Mouse (Mus musculus) lung, embryonic 16.5 days (tissue): Measurements from ENCODE around the gene Hmcn1. TPM values are rescaled to one million over a fixed set of nuclear protein-coding genes. Genes with fewer than 3 reads are reported as not detected.
A peak's percentile ranks its signal among the peaks of the same experiment; 100 is the strongest.

Source experiments
- ATAC-seq: fragments of 200-750 bp; cut with Nextera tagmentation; 2 replicates; pipeline ENCODE4 v1.8.0; 2017; ENCODE audit warnings: low read depth, mild to moderate bottlenecking, moderate library complexity
- H3K27ac ChIP-seq: fragments of 300-500 bp; sonication (generic); 2 replicates; pipeline ENCODE4 v1.5.1; 2014; ENCODE audit warnings: mild to moderate bottlenecking, control low read depth, low read length
- H3K27me3 ChIP-seq: fragments of 300-500 bp; sonication (generic); 2 replicates; pipeline ENCODE4 v1.6.1; 2014; ENCODE audit warnings: low read depth, low read length, mixed read lengths; ENCODE audit not compliant: control insufficient read depth, insufficient read depth
- H3K36me3 ChIP-seq: fragments of 300-500 bp; sonication (generic); 2 replicates; pipeline ENCODE4 v1.6.1; 2014; ENCODE audit warnings: low read length; ENCODE audit not compliant: control insufficient read depth, insufficient read depth
- H3K4me1 ChIP-seq: fragments of 300-500 bp; sonication (generic); replicated peaks from 2 replicates; pipeline ENCODE4 v1.6.1; 2014; ENCODE audit warnings: low read length, mixed read lengths; ENCODE audit not compliant: control insufficient read depth, insufficient read depth
- H3K4me2 ChIP-seq: fragments of 300-500 bp; sonication (generic); 2 replicates; pipeline ENCODE4 v1.6.1; 2014; ENCODE audit warnings: low read depth, low read length, control low read depth
- H3K4me3 ChIP-seq: fragments of 300-500 bp; sonication (generic); 2 replicates; pipeline ENCODE4 v1.5.1; 2014; ENCODE audit warnings: mild to moderate bottlenecking, low read length, control low read depth
- H3K9ac ChIP-seq: fragments of 300-500 bp; sonication (generic); 2 replicates; pipeline ENCODE4 v1.6.1; 2014; ENCODE audit warnings: low read length, control low read depth
- H3K9me3 ChIP-seq: fragments of 300-500 bp; sonication (generic); 2 replicates; pipeline ENCODE4 v1.6.1; 2016; ENCODE audit warnings: low read length; ENCODE audit not compliant: control insufficient read depth
- WGBS: fragments of 180-500 bp; shearing (Covaris S2); extraction: QIAGEN DNeasy Blood & Tissue Kit; methylation state at CpG from one replicate; pipeline ENCODE4 v1.1.7; 2014; 5-methylcytosine and 5-hydroxymethylcytosine counted together
- polyA plus RNA-seq: library from polyadenylated mRNA; unstranded; fragments of >200 nt; fragmentation: Nextera tagmentation; extraction: Ambion mirVana; gene quantifications from 2 replicates; pipeline ENCODE4 v1.2.1, GENCODE M21; 2015

The Hmcn1 gene
- polyA plus RNA-seq, 1 experiment from 2014 or later: 12.0 TPM

DNA sequence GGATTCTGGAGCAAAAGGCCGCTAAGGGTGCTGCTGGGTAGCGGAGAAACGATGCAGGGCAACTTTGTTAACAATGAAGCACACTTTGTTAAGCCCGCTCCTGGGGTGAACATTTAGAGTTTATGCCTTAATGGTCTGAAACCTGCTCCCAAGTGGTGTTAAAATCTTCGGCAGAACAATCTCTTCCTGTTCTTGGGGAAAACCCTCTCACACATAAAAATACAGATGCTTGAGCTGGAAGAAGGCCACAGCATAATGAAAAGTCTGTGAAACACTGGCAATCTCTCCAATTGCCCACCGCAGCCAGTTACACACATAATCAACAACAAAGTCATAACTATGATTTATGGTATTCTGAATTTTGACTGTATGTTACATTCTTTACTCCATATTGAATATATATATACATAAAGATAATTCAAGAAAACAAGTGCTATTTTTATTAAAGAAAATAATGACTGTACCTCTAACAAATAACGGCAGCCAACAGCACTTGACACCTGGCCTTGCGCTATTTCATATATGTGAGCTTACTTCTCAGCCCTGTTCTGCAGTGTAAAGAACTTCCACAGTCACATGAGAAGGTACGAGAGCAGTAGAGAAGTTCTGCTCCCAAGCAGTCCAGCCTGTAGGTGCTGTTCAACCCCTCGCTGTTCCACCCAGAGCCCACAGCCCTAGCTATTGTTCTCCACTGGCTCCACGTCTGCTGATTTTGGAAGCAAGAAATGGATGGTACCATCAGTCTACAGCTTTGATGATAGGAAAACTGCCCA, 177.0 kb downstream of the Hmcn1 start:
- 87% methylated on average over 11 of the region's 11 CpGs for WGBS

DNA sequence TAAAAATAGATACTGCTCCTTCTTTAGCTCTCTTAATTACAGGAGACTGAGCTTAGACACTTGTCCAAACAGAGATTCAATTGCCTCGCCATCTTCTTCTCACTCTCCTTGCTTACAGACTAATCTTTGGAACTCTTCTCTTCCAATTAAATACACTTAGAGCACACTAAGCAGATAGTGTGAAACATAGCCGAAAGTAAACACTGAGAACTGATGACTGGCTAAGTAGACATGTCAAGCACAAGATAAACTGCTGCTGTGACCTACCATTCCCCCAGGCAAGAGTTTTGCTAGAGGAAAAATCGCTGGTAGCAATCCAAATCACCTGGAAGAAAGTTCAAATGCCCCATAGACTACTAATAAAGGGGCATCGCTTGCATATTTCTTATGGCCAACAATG, 178.3 kb downstream of the Hmcn1 start:
- Histone ChIP-seq H3K4me3 (no peak overlapping the region), H3K4me2 (no peak overlapping the region), H3K9ac (no peak overlapping the region), H3K36me3 (no peaks in the 10 kb centered on the region), H3K4me1 (no peaks in the 10 kb centered on the region), H3K27me3 (no peaks in the 10 kb centered on the region), H3K27ac (no peak overlapping the region), H3K9me3 (no peaks in the 10 kb centered on the region)
- no peak for ATAC-seq
- WGBS: 35% methylated on average over 4 of the region's 4 CpGs

More for the DNA sequence above, 177.0 kb downstream of the Hmcn1 start:
- Histone ChIP-seq H3K9ac (no peak overlapping the region), H3K4me2 (no peak overlapping the region), H3K27me3 (no peaks in the 10 kb centered on the region), H3K4me1 (no peaks in the 10 kb centered on the region), H3K9me3 (no peaks in the 10 kb centered on the region), H3K4me3 (no peak overlapping the region), H3K36me3 (no peaks in the 10 kb centered on the region), H3K27ac (no peak overlapping the region)
- ATAC-seq: no peak

DNA sequence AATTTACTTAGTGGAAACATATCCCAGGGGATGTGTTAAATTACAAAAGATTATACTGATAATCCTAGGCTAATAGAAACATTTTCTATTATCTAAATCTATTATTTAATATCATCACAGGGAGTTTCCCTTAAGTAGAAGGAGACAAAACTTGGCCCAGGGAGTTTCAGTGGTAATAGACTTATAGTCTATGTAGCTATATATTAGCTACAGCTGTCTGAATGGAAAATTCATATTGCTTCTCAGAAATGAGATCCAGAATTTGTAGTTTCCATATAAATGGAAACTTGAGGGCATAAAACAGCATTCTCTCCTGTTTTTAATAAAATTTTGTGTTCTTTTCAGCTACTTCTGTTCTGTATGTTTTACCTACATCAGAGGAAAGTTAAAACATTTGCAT, 179.9 kb downstream of the Hmcn1 start:
- Histone ChIP-seq H3K36me3 (no peaks in the 10 kb centered on the region), H3K4me2 (no peak overlapping the region), H3K4me1 (no peaks in the 10 kb centered on the region), H3K27ac (no peak overlapping the region), H3K9ac (no peak overlapping the region), H3K9me3 (no peaks in the 10 kb centered on the region), H3K4me3 (no peak overlapping the region), H3K27me3 (no peaks in the 10 kb centered on the region)
- ATAC-seq: no peak

DNA sequence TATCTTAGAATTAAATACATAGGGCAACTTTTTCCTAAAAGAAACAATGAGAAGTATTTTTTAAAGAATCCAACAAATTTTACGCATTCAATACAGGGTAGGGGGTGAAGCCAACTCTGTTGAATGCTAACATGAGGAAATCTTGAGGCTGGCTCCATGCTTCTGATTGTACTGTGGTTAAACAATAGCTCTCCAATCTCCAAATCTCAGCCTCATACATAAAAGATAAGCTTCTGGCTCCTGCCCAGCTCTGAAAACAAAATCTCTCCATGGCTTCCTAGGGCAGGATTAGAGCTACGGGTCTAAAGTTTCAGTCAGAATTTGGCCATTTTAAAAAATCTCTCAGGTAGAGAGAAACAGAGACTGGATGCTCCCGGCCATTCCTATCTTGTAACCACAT, 186.4 kb downstream of the Hmcn1 start:
- Histone ChIP-seq H3K36me3 (no peaks in the 10 kb centered on the region), H3K4me2 (no peak overlapping the region), H3K27me3 (no peaks in the 10 kb centered on the region), H3K9ac (no peak overlapping the region), H3K4me3 (no peak overlapping the region), H3K9me3 (no peaks in the 10 kb centered on the region), H3K27ac (peak overlapping the region; percentile 22; the same call in 1 of the 2 replicates), H3K4me1 (peaks cover 16% of the 10 kb centered on the region)
- no peak for ATAC-seq
- WGBS: 75% methylated on average over 3 of the region's 3 CpGs

DNA sequence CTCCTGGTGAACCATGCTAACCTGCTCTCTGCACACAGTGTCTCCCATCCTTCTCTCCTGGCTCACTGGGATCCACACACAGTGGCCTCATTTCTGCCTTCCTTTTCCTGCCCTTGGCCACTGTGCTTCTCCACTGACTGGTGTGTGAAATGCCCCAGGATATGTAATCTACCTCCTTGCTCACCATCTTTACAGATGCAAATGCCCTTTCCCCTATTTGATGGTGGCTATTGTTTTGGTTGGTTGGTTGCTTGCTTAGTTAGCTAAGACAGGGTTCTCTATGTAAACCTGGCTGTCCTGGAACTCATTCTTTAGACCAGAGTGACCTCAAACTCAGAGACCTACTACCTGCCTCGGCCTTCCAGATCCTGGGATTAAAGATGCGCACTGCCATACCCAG, 187.8 kb downstream of the Hmcn1 start:
- H3K27me3 ChIP-seq: no peaks in the 10 kb centered on the region
- H3K4me3 ChIP-seq: no peak overlapping the region
- 90% methylated on average over 2 of the region's 2 CpGs for WGBS
- no peaks in the 10 kb centered on the region for H3K9me3 ChIP-seq
- peaks cover 26% of the 10 kb centered on the region for H3K4me1 ChIP-seq
- no peak for ATAC-seq
- no peak overlapping the region for H3K4me2 ChIP-seq
- H3K27ac ChIP-seq: peak overlapping the region; percentile 68
- no peak overlapping the region for H3K9ac ChIP-seq
- H3K36me3 ChIP-seq: no peaks in the 10 kb centered on the region

DNA sequence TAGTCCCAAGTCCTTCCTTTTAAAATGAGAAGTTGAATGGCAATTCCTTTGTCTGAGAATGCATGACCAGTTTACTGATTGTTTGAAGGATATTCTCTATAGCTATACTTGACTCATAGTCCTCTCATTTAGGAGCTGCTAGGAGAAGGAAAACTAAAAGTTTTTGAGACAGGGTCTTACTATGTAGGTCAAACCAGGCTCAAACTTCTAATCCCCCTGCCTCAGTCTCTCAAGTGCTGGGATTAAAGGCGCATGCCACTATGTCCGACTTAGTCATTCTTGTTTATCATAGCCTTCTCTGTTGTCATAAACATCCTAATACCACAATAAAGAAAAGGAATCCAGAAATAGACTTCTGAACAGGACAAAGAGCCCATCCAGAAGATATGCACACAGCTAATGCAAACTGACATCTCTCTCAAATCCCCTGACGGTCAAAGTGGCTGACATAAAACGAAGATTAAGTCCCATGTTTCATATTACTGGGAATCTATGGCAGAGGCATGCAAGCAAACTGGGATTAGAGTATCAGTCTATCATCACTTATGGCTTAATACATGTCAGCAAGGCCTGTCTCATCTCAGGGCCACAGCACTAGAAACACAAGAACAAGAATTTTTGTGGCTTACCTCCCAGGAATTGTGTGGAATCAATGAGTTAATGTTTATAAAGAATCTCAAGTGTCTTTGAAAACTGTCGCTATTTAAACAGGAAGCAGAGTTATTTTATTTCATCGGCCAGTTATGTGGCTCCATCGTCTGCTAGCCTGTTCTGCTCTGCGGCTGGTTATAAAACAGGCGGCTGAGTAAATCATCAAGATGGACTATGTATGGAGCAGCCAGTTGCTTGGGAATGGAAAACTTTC, 188.8 kb downstream of the Hmcn1 start:
- Histone ChIP-seq H3K36me3 (no peaks in the 10 kb centered on the region), H3K9me3 (no peaks in the 10 kb centered on the region), H3K4me1 (peaks cover 28% of the 10 kb centered on the region), H3K27me3 (no peaks in the 10 kb centered on the region), H3K4me3 (no peak overlapping the region), H3K4me2 (no peak overlapping the region), H3K27ac (peak overlapping the region; percentile 69), H3K9ac (no peak overlapping the region)
- 20% methylated on average over 9 of the region's 9 CpGs for WGBS
- peak; percentile 84 for ATAC-seq

DNA sequence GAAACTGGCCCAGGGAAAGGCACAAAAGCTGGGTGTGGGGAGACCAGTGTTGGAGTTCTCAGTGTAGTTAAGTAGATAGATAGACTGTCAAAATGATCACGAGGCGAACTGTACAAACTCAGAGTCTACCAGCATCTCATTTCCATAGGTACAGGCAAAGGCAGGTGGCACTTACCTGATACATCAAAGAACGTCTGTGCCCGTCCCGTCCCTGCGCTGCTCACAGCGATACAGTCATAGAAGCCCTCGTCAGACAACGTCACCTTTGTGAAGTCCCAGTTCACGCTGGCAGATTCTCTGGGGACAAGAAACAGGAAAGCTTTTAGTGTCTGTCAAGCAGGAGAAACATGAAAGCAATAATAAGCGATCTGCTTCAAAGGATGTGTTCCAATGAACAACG, 190.6 kb downstream of the Hmcn1 start:
- Histone ChIP-seq H3K4me1 (peaks cover 28% of the 10 kb centered on the region), H3K4me2 (no peak overlapping the region), H3K9ac (no peak overlapping the region), H3K36me3 (no peaks in the 10 kb centered on the region; the same call in 1 of the 2 replicates), H3K9me3 (no peaks in the 10 kb centered on the region), H3K4me3 (no peak overlapping the region), H3K27ac (no peak overlapping the region), H3K27me3 (no peaks in the 10 kb centered on the region)
- WGBS: 78% methylated on average over 12 of the region's 12 CpGs
- no peak for ATAC-seq

DNA sequence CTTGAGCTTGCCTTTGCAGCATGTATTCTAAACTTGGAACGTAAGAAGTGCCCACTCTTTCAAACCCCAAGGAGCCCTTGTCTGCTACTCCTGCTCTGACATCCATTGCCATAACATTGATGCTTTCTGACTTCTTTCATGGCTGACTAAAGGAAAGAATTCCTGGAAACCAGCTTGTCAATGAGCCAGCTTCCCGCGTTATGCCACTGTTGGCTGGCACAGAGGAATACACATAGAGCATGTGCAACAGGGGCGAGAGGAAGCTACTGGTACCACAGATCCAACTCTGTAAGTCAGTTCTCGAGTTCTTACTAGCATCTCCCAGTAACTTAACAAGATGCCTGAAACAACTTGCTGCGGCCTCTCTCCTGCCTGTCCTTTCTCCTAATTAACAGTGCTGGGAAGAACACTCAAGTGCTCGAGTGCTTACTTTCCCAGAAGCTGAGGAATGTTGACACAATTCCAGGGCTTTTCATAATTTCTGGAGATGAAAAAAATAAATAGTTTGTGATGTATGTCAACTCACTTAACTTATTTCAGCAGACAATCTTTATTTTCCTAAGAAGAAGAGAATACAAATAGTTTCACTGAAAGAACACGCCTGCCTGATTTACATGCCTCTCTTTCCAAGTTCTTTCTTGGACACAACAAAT, 192.5 kb downstream of the Hmcn1 start:
- peaks cover 28% of the 10 kb centered on the region for H3K4me1 ChIP-seq
- peak; percentile 56; the same call in 1 of the 2 replicates for ATAC-seq
- 41% methylated on average over 8 of the region's 8 CpGs for WGBS

DNA sequence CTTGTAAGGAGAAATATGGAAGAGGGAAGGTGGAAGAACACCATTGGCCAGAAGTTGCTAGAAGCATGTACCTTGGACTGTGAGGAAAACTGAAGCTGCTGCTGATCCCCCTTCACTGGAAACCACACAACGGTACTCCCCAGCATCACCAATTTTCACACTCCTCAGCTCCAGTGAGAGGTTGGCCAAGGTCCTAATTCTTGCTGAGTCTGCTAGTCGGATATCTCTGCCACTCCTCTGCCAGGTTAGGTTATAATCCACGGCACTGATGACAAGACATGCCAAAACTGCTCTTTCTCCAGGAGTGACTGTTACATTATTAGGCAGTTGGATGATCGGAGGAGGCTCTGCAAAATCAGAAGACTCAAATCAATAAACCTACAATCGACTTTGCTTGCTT, 194.6 kb downstream of the Hmcn1 start:
- Histone ChIP-seq H3K27me3 (no peaks in the 10 kb centered on the region), H3K27ac (no peak overlapping the region), H3K4me1 (peaks cover 12% of the 10 kb centered on the region), H3K9me3 (no peaks in the 10 kb centered on the region), H3K9ac (no peak overlapping the region), H3K4me2 (no peak overlapping the region), H3K4me3 (no peak overlapping the region), H3K36me3 (no peaks in the 10 kb centered on the region; the same call in 1 of the 2 replicates)
- WGBS: 88% methylated on average over 5 of the region's 5 CpGs
- no peak for ATAC-seq

More for the DNA sequence above, 192.5 kb downstream of the Hmcn1 start:
- Histone ChIP-seq H3K36me3 (no peaks in the 10 kb centered on the region; the same call in 1 of the 2 replicates), H3K4me3 (no peak overlapping the region), H3K9me3 (no peaks in the 10 kb centered on the region), H3K9ac (no peak overlapping the region), H3K27ac (peak overlapping the region; percentile 71), H3K4me2 (0 out of 2 replicates have a peak overlapping the region, but pooled peaks have one; percentile 14), H3K27me3 (no peaks in the 10 kb centered on the region)
